Mouse (Mus musculus) liver, embryonic 13.5 days (tissue): ENCODE measurements around the gene Zmynd8. TPM values are rescaled to one million over a fixed set of nuclear protein-coding genes. Genes with fewer than 3 reads are reported as not detected.

ENCODE experiments used
- ATAC-seq: fragments of 200-750 bp; cut with Nextera tagmentation; 2 replicates; pipeline ENCODE4 v1.8.0; 2017; ENCODE audit warnings: low read depth, mild to moderate bottlenecking, moderate number of reproducible peaks, moderate library complexity
- DNase-seq: peaks from one replicate; pipeline ENCODE4 v3.0.0; 2022
- H3K27ac ChIP-seq: fragments of 300-500 bp; sonication (generic); 2 replicates; pipeline ENCODE4 v1.5.1; 2015; ENCODE audit warnings: moderate library complexity, mild to moderate bottlenecking, inconsistent platforms
- H3K27me3 ChIP-seq: fragments of 300-500 bp; sonication (generic); 2 replicates; pipeline ENCODE4 v1.6.1; 2015; ENCODE audit warnings: mild to moderate bottlenecking, inconsistent platforms
- H3K36me3 ChIP-seq: fragments of 300-500 bp; sonication (generic); 2 replicates; pipeline ENCODE4 v1.6.1; 2015; ENCODE audit warnings: mild to moderate bottlenecking, inconsistent platforms
- H3K4me1 ChIP-seq: fragments of 300-500 bp; sonication (generic); replicated peaks from 2 replicates; pipeline ENCODE4 v1.6.1; 2015; ENCODE audit warnings: inconsistent platforms
- H3K4me2 ChIP-seq: fragments of 300-500 bp; sonication (generic); 2 replicates; pipeline ENCODE4 v1.6.1; 2015; ENCODE audit warnings: inconsistent platforms, mild to moderate bottlenecking, moderate library complexity
- H3K4me3 ChIP-seq: fragments of 300-500 bp; sonication (generic); replicated peaks from 2 replicates; pipeline ENCODE4 v1.5.1; 2015; ENCODE audit warnings: mild to moderate bottlenecking, inconsistent platforms
- H3K9ac ChIP-seq: fragments of 300-500 bp; sonication (generic); 2 replicates; pipeline ENCODE4 v1.6.1; 2015; ENCODE audit warnings: mild to moderate bottlenecking, inconsistent platforms
- H3K9me3 ChIP-seq: fragments of 300-500 bp; sonication (generic); replicated peaks from 2 replicates; pipeline ENCODE4 v1.6.1; 2016; ENCODE audit warnings: inconsistent platforms
- WGBS: fragments of 180-500 bp; shearing (Covaris S2); methylation state at CpG from one replicate; pipeline ENCODE4 v1.1.7; 2015; ENCODE audit not compliant: insufficient replicate concordance; 5-methylcytosine and 5-hydroxymethylcytosine counted together
- polyA plus RNA-seq: library from polyadenylated mRNA; unstranded; fragments of >200 nt; fragmentation: Nextera tagmentation; extraction: Ambion mirVana; gene quantifications from 2 replicates; pipeline ENCODE4 v1.2.1, GENCODE M21; 2015

Zmynd8 gene
- polyA plus RNA-seq, 1 experiment from 2014 or later, result 26.5 TPM

DNA sequence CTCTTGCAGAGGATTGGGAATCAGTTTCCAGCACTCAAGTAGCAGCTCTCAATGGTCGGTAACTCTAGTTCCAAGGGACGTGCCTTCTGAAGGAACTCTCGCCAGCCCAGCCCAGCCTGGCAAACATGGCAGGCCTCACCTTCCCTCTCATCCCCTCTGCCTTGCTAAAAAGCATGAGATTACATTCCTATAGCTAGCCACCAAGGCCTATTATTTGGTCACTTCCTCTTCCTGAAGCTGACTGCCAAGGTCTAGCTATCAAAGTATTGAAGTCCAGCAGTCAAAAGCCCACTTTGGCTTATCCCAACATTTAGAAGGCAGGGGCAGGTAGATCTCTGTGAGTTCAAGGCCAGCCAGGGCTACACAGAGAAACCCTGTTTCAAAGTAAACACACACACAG is 24.2 kb upstream of the Zmynd8 start:
- Histone ChIP-seq H3K4me3 (no peak overlapping the region), H3K27me3 (no peaks in the 10 kb centered on the region), H3K4me2 (no peak overlapping the region), H3K9ac (no peak overlapping the region), H3K4me1 (peaks cover 34% of the 10 kb centered on the region), H3K27ac (peak overlapping the region; percentile 48), H3K36me3 (no peaks in the 10 kb centered on the region), H3K9me3 (0 out of 2 replicates have a peak, but pooled peaks cover 4% of the 10 kb centered on the region)
- ATAC-seq (no peak), DNase-seq (no peak)
- 60% methylated on average over 3 of the region's 3 CpGs for WGBS

DNA sequence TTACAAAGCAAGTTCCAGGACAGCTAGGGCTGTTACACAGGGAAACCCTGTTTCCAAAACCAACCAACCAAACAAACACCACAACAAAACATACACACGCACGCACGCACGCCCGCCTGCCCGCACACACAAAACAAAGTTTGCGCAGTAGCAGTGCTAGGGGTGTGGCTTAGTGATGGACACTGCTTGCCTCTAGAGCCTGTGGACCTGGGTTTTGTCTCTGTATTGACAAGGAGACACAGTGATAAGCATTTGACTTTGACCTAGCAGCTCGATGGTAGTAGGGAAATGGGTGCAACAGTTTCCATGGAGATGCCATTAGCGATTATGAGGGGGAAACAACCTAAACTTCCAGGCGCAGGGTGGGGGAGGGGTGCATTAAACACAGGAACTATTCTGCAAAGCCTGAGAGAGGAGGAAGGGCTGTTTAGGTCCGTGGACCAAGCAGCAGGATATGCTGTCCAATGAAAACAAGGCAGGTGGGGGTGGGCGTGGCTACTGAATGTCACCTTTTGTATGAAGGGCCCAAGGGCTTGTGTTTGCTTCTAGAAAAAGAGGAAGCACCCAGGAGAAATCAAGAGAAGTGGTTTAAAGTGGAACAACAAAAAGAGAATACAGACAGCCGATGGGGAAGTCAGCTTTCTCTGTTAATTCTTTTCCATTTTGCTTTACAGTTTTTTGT is 23.4 kb upstream of the Zmynd8 start:
- Histone ChIP-seq H3K27me3 (no peaks in the 10 kb centered on the region), H3K9me3 (no peaks in the 10 kb centered on the region), H3K4me3 (no peak overlapping the region), H3K27ac (peak overlapping the region; percentile 48; the same call in 1 of the 2 replicates), H3K4me1 (peaks cover 34% of the 10 kb centered on the region), H3K9ac (peak overlapping the region; percentile 2; the same call in 1 of the 2 replicates), H3K4me2 (peak overlapping the region; percentile 37), H3K36me3 (no peaks in the 10 kb centered on the region)
- ATAC-seq (peak; percentile 76), DNase-seq (no peak)
- WGBS, result 26% methylated on average over 13 of the region's 13 CpGs

DNA sequence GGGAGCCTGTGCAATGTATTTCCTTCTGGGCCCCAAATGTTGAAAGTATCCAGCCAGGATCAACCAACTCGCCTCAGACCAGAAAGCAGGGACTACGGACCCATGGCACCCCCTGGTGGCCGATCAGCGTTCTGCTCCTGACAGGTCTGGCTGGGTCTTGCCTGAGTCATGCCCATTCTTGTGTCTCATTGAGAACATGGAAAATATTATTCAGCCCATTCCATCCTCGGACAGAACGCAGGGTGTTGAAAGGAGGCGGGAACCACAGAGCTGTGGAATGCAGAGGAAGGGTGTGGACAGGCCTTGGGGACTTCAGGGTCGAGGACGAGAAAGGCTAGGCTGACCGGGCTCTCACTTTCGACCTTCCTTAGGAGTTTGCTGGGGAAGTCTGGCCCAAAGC is 15.5 kb upstream of the Zmynd8 start:
- H3K4me1 ChIP-seq, result 0 out of 2 replicates have a peak, but pooled peaks cover 3% of the 10 kb centered on the region
- no peak overlapping the region for H3K27ac ChIP-seq
- peak; percentile 74 for DNase-seq
- ATAC-seq, result peak; percentile 49
- H3K4me3 ChIP-seq, result no peak overlapping the region
- no peaks in the 10 kb centered on the region for H3K36me3 ChIP-seq
- 24% methylated on average over 11 of the region's 11 CpGs for WGBS
- H3K4me2 ChIP-seq, result no peak overlapping the region
- no peak overlapping the region for H3K9ac ChIP-seq
- H3K9me3 ChIP-seq, result no peaks in the 10 kb centered on the region
- no peaks in the 10 kb centered on the region for H3K27me3 ChIP-seq

DNA sequence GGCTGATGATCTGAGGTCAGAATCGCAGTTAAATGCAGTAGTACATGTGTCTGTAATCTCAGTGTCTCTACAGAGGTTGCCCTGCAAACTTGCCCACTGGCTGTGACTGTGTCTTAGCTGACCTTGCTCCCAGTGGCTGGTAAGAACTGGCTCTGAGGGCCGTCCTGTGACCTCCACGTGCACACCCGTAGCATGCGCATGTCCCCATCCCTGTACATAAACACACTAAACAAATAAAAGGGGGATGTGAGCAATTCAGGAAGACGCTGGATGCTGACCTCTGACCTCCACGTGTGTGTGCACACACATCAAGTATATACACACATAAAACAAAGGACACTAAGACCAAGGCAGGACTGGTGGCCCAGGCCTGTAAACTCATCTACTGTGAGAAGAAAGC is 14.3 kb upstream of the Zmynd8 start:
- H3K27me3 ChIP-seq, result no peaks in the 10 kb centered on the region
- 0 out of 2 replicates have a peak, but pooled peaks have one; percentile 46 for ATAC-seq
- 0 out of 2 replicates have a peak, but pooled peaks cover 3% of the 10 kb centered on the region for H3K4me1 ChIP-seq
- H3K9me3 ChIP-seq, result no peaks in the 10 kb centered on the region
- H3K36me3 ChIP-seq, result no peaks in the 10 kb centered on the region
- no peak overlapping the region for H3K27ac ChIP-seq
- 66% methylated on average over 7 of the region's 7 CpGs for WGBS
- no peak overlapping the region for H3K4me3 ChIP-seq
- no peak overlapping the region for H3K9ac ChIP-seq
- no peak for DNase-seq
- no peak overlapping the region for H3K4me2 ChIP-seq

DNA sequence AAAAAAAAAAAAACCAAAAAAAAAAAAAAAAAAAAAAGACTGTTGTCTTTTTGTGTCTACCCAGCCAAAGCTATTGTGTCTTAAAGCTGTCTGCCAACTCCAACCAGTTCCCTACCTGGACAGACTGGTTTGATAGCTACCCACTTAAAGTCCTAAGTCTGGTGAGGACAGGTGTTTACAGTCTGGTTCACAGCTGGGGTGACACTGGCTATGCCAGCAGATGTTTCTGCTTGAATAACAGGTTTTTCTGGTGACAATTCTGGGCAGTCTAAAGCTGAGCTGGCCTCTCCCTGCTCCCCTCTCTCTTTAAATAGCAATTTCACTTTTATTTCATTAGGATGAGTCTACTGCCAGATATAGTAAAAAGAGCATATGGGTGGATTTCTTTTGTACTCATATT is 10.9 kb upstream of the Zmynd8 start:
- H3K9ac ChIP-seq, result no peak overlapping the region
- DNase-seq (no peak), ATAC-seq (no peak)
- no peak overlapping the region for H3K4me3 ChIP-seq
- H3K27ac ChIP-seq, result no peak overlapping the region
- no peaks in the 10 kb centered on the region for H3K9me3 ChIP-seq
- H3K4me2 ChIP-seq, result no peak overlapping the region
- H3K36me3 ChIP-seq, result no peaks in the 10 kb centered on the region
- H3K27me3 ChIP-seq, result peaks cover 6% of the 10 kb centered on the region
- H3K4me1 ChIP-seq, result peaks cover 10% of the 10 kb centered on the region; the same call in 1 of the 2 replicates

DNA sequence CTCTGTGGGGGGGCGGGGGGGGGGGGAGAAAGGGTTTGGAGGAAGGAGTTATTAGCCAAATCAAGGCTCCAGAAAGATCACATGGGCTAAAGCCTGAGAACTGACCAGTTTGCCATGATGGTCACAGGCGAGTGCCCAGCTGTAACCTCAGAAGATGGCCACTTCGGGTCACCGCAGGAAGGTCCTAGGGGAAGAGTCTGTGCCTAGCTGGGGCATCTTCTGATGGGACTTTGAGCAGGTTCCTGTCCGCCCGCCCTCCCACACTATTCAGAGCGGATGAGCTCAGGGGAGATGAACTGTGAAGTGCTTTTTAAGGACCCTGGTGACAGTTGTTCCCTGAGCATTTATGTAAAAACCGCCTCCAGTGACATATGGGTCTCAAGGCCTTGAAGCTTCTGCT is 8.4 kb upstream of the Zmynd8 start:
- WGBS, result 67% methylated on average over 7 of the region's 8 CpGs
- peaks cover 6% of the 10 kb centered on the region for H3K27me3 ChIP-seq
- H3K36me3 ChIP-seq, result no peaks in the 10 kb centered on the region
- H3K9ac ChIP-seq, result no peak overlapping the region
- no peak overlapping the region for H3K27ac ChIP-seq
- no peak for DNase-seq
- H3K4me2 ChIP-seq, result no peak overlapping the region
- H3K9me3 ChIP-seq, result no peaks in the 10 kb centered on the region
- no peak for ATAC-seq
- no peak overlapping the region for H3K4me3 ChIP-seq
- H3K4me1 ChIP-seq, result peaks cover 8% of the 10 kb centered on the region; the same call in 1 of the 2 replicates

DNA sequence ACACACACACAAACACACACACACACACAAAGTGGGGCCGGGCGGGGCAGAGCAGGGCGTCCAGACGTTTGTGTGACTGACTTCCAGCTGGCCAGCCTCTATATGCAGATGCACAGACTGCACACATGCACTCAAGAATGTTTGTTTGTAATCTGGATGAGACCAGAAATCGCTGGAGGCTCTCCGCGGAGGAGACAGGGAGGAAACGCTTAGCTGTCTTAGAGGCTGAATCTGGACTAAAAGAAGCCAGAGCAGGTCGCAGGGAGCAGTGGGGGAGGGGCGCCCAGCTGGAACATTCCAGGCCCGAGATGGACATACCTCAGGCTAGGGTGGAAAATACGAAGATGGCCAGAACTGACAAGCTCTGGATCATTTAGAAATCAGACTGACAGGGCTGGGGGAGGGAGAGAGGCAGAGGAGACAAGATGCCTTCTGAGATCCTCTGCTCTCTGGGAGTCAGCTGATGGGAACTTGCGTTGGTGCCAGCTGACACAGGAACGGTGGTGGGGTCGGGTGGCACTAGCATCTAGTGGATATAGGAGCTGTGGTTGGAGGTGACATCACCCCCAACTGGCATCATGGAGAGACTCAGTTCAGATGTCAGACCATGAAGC is 7.6 kb upstream of the Zmynd8 start:
- DNase-seq, result no peak
- H3K27ac ChIP-seq, result no peak overlapping the region
- no peaks in the 10 kb centered on the region for H3K9me3 ChIP-seq
- H3K36me3 ChIP-seq, result no peaks in the 10 kb centered on the region
- no peak overlapping the region; the same call in 1 of the 2 replicates for H3K9ac ChIP-seq
- H3K27me3 ChIP-seq, result peaks cover 6% of the 10 kb centered on the region
- 31% methylated on average over 15 of the region's 15 CpGs for WGBS
- no peak overlapping the region for H3K4me2 ChIP-seq
- no peak for ATAC-seq
- peaks cover 15% of the 10 kb centered on the region; the same call in 1 of the 2 replicates for H3K4me1 ChIP-seq
- no peak overlapping the region for H3K4me3 ChIP-seq

DNA sequence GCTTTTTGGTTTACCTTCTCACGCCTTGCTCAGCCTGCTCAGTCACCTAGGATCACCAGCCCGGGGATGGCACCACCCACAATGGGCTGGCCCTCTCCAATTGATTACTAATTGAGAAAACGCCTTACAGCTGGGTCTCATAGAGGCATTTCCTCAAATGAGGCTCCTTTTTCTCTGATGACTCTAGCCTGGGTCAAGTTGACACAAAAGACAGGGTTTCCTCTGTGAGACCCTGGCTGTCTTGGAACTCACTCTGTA is 2.2 kb upstream of the Zmynd8 start:
- H3K9me3 ChIP-seq, result no peaks in the 10 kb centered on the region
- H3K27me3 ChIP-seq, result peaks cover under 1% of the 10 kb centered on the region
- peak overlapping the region; percentile 75 for H3K27ac ChIP-seq
- no peaks in the 10 kb centered on the region for H3K36me3 ChIP-seq
- WGBS, result 41% methylated on average over 3 of the region's 3 CpGs
- peak overlapping the region; percentile 10; the same call in 1 of the 2 replicates for H3K4me2 ChIP-seq
- ATAC-seq, result no peak
- H3K4me1 ChIP-seq, result peaks cover 54% of the 10 kb centered on the region
- no peak for DNase-seq
- no peak overlapping the region for H3K4me3 ChIP-seq
- H3K9ac ChIP-seq, result peak overlapping the region; percentile 27; the same call in 1 of the 2 replicates

DNA sequence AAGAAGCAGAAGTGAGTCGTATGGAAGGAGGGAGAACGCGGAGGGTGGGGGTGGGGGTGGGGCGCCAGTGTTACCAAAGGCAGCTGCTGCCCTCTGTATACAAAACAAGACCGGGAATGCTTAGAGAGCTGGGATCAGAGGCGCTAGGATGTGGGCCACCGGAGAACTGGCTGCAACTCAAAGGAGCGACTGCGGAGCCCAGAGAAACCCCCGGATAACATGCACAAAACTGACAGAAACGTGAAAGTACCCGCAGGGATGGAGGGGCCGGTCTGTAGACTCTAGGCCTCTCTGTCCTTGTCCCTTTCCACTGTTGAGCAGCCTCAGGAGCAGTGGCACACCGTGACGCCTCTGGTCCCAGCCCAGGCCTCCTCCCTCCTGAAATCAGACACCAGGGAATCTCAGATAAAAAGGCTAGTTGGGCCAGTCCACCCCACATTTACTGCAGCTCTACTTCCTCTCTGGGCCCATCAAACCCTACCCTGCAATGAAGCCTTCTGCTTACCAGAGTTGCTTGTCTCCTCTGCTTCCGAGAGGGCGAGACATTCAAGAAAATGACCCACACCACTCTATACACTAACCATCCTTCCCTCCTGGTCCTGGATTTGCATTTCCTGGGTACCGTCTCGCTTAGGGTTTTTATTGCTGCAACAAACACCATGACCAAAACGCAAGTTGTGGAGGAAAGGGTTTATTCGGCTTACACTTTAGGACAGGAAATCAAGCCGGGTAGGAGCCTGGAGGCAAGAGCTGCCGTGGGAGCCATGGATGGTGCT is 1.7 kb upstream of the Zmynd8 start:
- peak overlapping the region; percentile 10 for H3K4me2 ChIP-seq
- DNase-seq (no peak), ATAC-seq (0 out of 2 replicates have a peak, but pooled peaks have one; percentile 16)
- 32% methylated on average over 23 of the region's 23 CpGs for WGBS
- no peaks in the 10 kb centered on the region for H3K9me3 ChIP-seq
- H3K9ac ChIP-seq, result peak overlapping the region; percentile 27; the same call in 1 of the 2 replicates
- peaks cover 59% of the 10 kb centered on the region for H3K4me1 ChIP-seq
- H3K27ac ChIP-seq, result peak overlapping the region; percentile 75
- no peaks in the 10 kb centered on the region for H3K27me3 ChIP-seq
- no peaks in the 10 kb centered on the region for H3K36me3 ChIP-seq
- H3K4me3 ChIP-seq, result no peak overlapping the region

DNA sequence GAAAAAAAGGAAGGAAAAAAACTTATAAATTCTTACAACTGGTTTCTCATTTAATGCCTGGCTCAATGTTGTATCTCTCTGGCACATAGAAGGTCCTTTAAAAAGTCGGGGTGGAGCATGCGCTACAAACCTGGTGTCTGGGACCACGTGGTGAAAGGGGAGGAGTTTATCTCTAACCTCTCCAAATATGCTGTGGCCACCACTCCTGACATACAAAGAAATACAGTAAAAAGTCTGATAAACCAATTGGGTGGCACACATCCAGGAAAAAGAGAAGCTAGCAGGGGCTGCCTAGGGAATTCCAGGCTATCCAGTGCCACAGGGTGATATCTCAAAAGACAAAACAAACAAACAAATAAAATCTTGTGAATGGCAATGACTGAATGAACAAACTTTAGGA is 1.1 kb upstream of the Zmynd8 start:
- Histone ChIP-seq H3K27me3 (no peaks in the 10 kb centered on the region), H3K4me3 (no peak overlapping the region), H3K36me3 (no peaks in the 10 kb centered on the region), H3K4me1 (peaks cover 65% of the 10 kb centered on the region), H3K9me3 (no peaks in the 10 kb centered on the region), H3K9ac (0 out of 2 replicates have a peak overlapping the region, but pooled peaks have one; percentile 27), H3K4me2 (peak overlapping the region; percentile 10), H3K27ac (peak overlapping the region; percentile 75; the same call in 1 of the 2 replicates)
- no peak for DNase-seq
- WGBS, result 23% methylated on average over 3 of the region's 3 CpGs
- peak; percentile 40; the same call in 1 of the 2 replicates for ATAC-seq

DNA sequence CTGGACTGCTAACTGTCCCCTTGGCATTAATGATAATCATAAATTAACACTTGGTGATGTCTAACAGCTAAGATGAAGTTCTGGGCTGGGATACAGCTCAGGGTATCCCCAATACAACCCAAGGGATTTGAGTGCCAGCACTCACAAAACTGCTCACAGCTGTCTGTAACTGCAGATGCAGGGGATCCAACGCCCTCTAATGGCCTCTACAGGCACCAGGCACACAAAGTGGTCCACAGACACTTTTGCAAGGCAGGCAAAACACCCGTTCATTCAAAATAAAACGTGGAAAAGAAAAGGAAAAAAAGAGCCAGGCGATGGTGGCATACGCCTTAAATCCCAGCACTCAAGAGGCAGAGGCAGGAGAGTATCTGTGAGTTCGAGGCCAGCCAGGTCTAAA is 658 bp upstream of the Zmynd8 start:
- WGBS, result 52% methylated on average over 6 of the region's 6 CpGs
- Histone ChIP-seq H3K9me3 (no peaks in the 10 kb centered on the region), H3K27ac (peak overlapping the region; percentile 75), H3K36me3 (no peaks in the 10 kb centered on the region), H3K4me2 (peak overlapping the region; percentile 10; the same call in 1 of the 2 replicates), H3K4me1 (peaks cover 68% of the 10 kb centered on the region), H3K27me3 (no peaks in the 10 kb centered on the region), H3K9ac (no peak overlapping the region), H3K4me3 (no peak overlapping the region)
- DNase-seq, result no peak
- no peak for ATAC-seq
